Mouse (Mus musculus): ENCODE measurements at regions not wholly inside any gene's neighbourhood (a gene's known extent, or its start where the extent isn't known, plus 50 kb on each side); places are given as distances from the start of the nearest gene placed in this dataset.

GRCm38 (mm10) chr11:8219911-8220310 lies 444.4 kb downstream of the Tns3 start:
- WGBS: 86% methylated on average over 6 of the region's 6 CpGs
- TF ChIP-seq CTCF (IDR thresholded peaks at IDR 0.05): no peak
- no peaks in the 10 kb centered on the region for H3K27me3 ChIP-seq (ENCODE audit: insufficient read depth, low read length)
- no peak overlapping the region for H3K27ac ChIP-seq (ENCODE audit: low read depth, low read length)
- ATAC-seq (ENCODE audit: low FRiP score): no peak
- H3K9ac ChIP-seq (replicated peaks; ENCODE audit: low read length, poor library complexity, severe bottlenecking): no peak overlapping the region
- no peak overlapping the region for H3K4me2 ChIP-seq (ENCODE audit: low read depth, low read length, poor library complexity, severe bottlenecking)
- no peaks in the 10 kb centered on the region for H3K36me3 ChIP-seq (ENCODE audit: insufficient read depth, low read length)
- no peak overlapping the region for H3K4me3 ChIP-seq (ENCODE audit: low read depth, low read length)
- no peak for DNase-seq (ENCODE audit: low spot score)
- H3K4me1 ChIP-seq (ENCODE audit: insufficient read depth, low read length): no peaks in the 10 kb centered on the region
- no peaks in the 10 kb centered on the region for H3K9me3 ChIP-seq (ENCODE audit: low read length)

DNA sequence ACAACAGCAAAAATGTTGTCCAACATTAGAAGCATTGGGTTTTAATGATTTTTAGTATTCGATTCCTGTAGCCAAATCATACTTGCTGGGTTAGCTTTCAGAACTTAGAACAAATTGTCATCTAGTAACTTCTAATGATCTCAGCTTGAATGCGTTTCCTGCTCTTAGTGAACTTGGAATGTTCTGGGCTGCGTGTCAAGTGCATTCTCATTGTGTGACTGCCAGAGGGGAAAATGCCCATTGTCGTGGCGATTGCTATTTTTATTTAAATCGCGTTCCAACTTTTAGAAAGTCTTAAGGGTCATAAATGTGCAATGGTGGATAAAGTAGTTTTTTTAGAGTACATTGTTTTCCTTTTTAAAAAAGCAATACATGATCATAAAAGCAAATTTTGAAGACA lies 448.7 kb downstream of the Tns3 start:
- Histone ChIP-seq H3K4me3 (ENCODE audit: low read depth, low read length) (no peak overlapping the region), H3K36me3 (ENCODE audit: insufficient read depth, low read length) (no peaks in the 10 kb centered on the region), H3K9ac (replicated peaks; ENCODE audit: low read length, poor library complexity, severe bottlenecking) (no peak overlapping the region), H3K4me2 (ENCODE audit: low read depth, low read length, poor library complexity, severe bottlenecking) (no peak overlapping the region), H3K4me1 (ENCODE audit: insufficient read depth, low read length) (no peaks in the 10 kb centered on the region), H3K9me3 (ENCODE audit: low read length) (no peaks in the 10 kb centered on the region), H3K27ac (ENCODE audit: low read depth, low read length) (no peak overlapping the region), H3K27me3 (ENCODE audit: insufficient read depth, low read length) (no peaks in the 10 kb centered on the region)
- DNase-seq (ENCODE audit: low spot score): peak; percentile 17
- 54% methylated on average over 7 of the region's 7 CpGs for WGBS
- no peak for ATAC-seq (ENCODE audit: low FRiP score)
- TF ChIP-seq CTCF (IDR thresholded peaks at IDR 0.05): no peak

GRCm38 (mm10) chr11:8214305-8214903 lies 449.9 kb downstream of the Tns3 start:
- no peak overlapping the region for H3K4me2 ChIP-seq (ENCODE audit: low read depth, low read length, poor library complexity, severe bottlenecking)
- no peak for ATAC-seq (ENCODE audit: low FRiP score)
- no peak for TF ChIP-seq CTCF (IDR thresholded peaks at IDR 0.05)
- WGBS: 51% methylated on average over 2 of the region's 2 CpGs
- no peak overlapping the region for H3K4me3 ChIP-seq (ENCODE audit: low read depth, low read length)
- no peaks in the 10 kb centered on the region for H3K36me3 ChIP-seq (ENCODE audit: insufficient read depth, low read length)
- no peak for DNase-seq (ENCODE audit: low spot score)
- no peaks in the 10 kb centered on the region for H3K9me3 ChIP-seq (ENCODE audit: low read length)
- H3K4me1 ChIP-seq (ENCODE audit: insufficient read depth, low read length): no peaks in the 10 kb centered on the region
- H3K27me3 ChIP-seq (ENCODE audit: insufficient read depth, low read length): no peaks in the 10 kb centered on the region
- no peak overlapping the region for H3K27ac ChIP-seq (ENCODE audit: low read depth, low read length)
- H3K9ac ChIP-seq (replicated peaks; ENCODE audit: low read length, poor library complexity, severe bottlenecking): no peak overlapping the region

DNA sequence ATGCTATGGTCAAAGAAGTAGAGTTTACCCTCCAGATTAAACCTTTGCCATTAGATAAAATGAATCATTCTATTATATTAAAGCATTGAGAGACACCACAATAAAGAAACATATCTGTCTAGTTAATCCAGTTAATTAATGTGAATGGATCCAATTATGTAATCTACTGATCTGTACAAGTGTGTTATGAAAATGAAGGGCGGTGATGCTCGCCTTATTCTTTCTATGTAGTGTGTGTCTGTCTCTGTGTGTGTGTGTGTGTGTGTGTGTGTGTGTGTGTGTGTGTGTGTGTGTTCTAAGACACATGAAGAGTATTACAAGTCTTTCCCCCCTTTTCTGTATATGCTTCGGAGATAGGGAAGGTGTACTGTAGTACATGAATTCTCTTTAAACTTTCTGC lies 451.2 kb downstream of the Tns3 start:
- no peaks in the 10 kb centered on the region for H3K36me3 ChIP-seq (ENCODE audit: insufficient read depth, low read length)
- H3K4me1 ChIP-seq (ENCODE audit: insufficient read depth, low read length): no peaks in the 10 kb centered on the region
- no peaks in the 10 kb centered on the region for H3K9me3 ChIP-seq (ENCODE audit: low read length)
- no peak for TF ChIP-seq CTCF (IDR thresholded peaks at IDR 0.05)
- H3K27ac ChIP-seq (ENCODE audit: low read depth, low read length): no peak overlapping the region
- H3K9ac ChIP-seq (replicated peaks; ENCODE audit: low read length, poor library complexity, severe bottlenecking): no peak overlapping the region
- no peak for ATAC-seq (ENCODE audit: low FRiP score)
- no peaks in the 10 kb centered on the region for H3K27me3 ChIP-seq (ENCODE audit: insufficient read depth, low read length)
- DNase-seq (ENCODE audit: low spot score): no peak
- H3K4me2 ChIP-seq (ENCODE audit: low read depth, low read length, poor library complexity, severe bottlenecking): no peak overlapping the region
- WGBS: 87% methylated on average over 3 of the region's 3 CpGs
- H3K4me3 ChIP-seq (ENCODE audit: low read depth, low read length): no peak overlapping the region

DNA sequence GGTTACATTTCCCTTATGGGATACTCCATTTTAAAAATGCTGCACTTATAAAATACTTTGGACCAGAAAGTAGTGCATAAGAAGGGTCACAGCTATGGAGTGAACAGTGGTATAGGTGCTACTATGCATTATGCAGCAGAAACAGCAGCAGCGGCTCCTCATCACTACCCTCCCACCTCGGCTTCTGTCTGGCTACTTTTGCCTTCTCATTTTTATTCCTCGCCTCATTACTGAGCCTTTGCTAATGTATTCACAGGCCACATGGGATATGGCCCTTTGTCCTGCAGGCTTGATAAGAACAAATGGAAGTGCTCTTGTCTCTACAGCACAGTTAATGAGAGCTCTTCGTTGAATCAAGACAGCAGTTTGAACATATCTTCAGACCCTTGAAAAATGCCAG lies 451.6 kb downstream of the Tns3 start:
- ATAC-seq (ENCODE audit: low FRiP score) (no peak), DNase-seq (ENCODE audit: low spot score) (peak; percentile 23)
- no peaks in the 10 kb centered on the region for H3K27me3 ChIP-seq (ENCODE audit: insufficient read depth, low read length)
- no peaks in the 10 kb centered on the region for H3K36me3 ChIP-seq (ENCODE audit: insufficient read depth, low read length)
- no peaks in the 10 kb centered on the region for H3K4me1 ChIP-seq (ENCODE audit: insufficient read depth, low read length)
- no peaks in the 10 kb centered on the region for H3K9me3 ChIP-seq (ENCODE audit: low read length)
- H3K27ac ChIP-seq (ENCODE audit: low read depth, low read length): no peak overlapping the region
- no peak overlapping the region for H3K9ac ChIP-seq (replicated peaks; ENCODE audit: low read length, poor library complexity, severe bottlenecking)
- H3K4me2 ChIP-seq (ENCODE audit: low read depth, low read length, poor library complexity, severe bottlenecking): no peak overlapping the region
- WGBS: 49% methylated on average over 4 of the region's 4 CpGs
- TF ChIP-seq CTCF (IDR thresholded peaks at IDR 0.05): no peak
- H3K4me3 ChIP-seq (ENCODE audit: low read depth, low read length): no peak overlapping the region

DNA sequence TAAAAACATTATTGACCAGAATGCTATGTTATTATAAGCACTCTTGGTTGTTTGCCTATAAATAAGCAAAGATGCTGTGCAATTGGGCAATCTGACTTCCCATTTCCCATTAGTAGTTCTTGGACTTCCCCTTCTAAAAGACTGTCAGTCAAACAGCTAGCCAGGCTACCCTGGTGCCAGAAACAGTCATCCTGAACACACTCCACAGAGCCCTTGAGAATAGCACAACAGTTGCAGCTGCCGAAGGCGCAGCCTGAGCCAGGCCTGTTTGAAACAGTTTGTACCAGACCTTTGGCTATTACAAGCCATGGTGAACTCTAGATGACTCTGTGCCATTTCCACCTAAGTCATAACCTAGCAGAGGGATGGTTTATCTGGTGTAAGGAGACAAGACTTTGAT lies 455.3 kb downstream of the Tns3 start:
- TF ChIP-seq CTCF (IDR thresholded peaks at IDR 0.05): no peak
- DNase-seq (ENCODE audit: low spot score) (no peak), ATAC-seq (ENCODE audit: low FRiP score) (no peak)
- WGBS: 84% methylated on average over 2 of the region's 2 CpGs
- Histone ChIP-seq H3K27ac (ENCODE audit: low read depth, low read length) (no peak overlapping the region), H3K4me1 (ENCODE audit: insufficient read depth, low read length) (no peaks in the 10 kb centered on the region), H3K9ac (replicated peaks; ENCODE audit: low read length, poor library complexity, severe bottlenecking) (no peak overlapping the region), H3K4me3 (ENCODE audit: low read depth, low read length) (no peak overlapping the region), H3K36me3 (ENCODE audit: insufficient read depth, low read length) (no peaks in the 10 kb centered on the region), H3K27me3 (ENCODE audit: insufficient read depth, low read length) (no peaks in the 10 kb centered on the region), H3K4me2 (ENCODE audit: low read depth, low read length, poor library complexity, severe bottlenecking) (no peak overlapping the region), H3K9me3 (ENCODE audit: low read length) (no peaks in the 10 kb centered on the region)
